Mouse (Mus musculus) stomach, embryonic 15.5 days (tissue): ENCODE results near the gene Orai1. TPM values are rescaled to one million over a fixed set of nuclear protein-coding genes. Genes with fewer than 3 reads are reported as not detected.

ENCODE experiments used
- ATAC-seq: fragments of 200-750 bp; cut with Nextera tagmentation; 2 replicates; pipeline ENCODE4 v1.8.0; 2017; ENCODE audit warnings: low read depth, moderate number of reproducible peaks, moderate TSS enrichment; ENCODE audit not compliant: insufficient read depth, low FRiP score
- H3K27ac ChIP-seq: fragments of 300-500 bp; sonication (generic); 2 replicates; pipeline ENCODE4 v1.5.1; 2015; ENCODE audit warnings: mild to moderate bottlenecking, inconsistent platforms
- H3K27me3 ChIP-seq: fragments of 300-500 bp; sonication (generic); replicated peaks from 2 replicates; pipeline ENCODE4 v1.6.1; 2015; ENCODE audit warnings: inconsistent platforms
- H3K36me3 ChIP-seq: fragments of 300-500 bp; sonication (generic); 2 replicates; pipeline ENCODE4 v1.6.1; 2015; ENCODE audit warnings: inconsistent platforms
- H3K4me1 ChIP-seq: fragments of 300-500 bp; sonication (generic); 2 replicates; pipeline ENCODE4 v1.6.1; 2015; ENCODE audit warnings: inconsistent platforms
- H3K4me2 ChIP-seq: fragments of 300-500 bp; sonication (generic); 2 replicates; pipeline ENCODE4 v1.6.1; 2015; ENCODE audit warnings: mild to moderate bottlenecking, inconsistent platforms
- H3K4me3 ChIP-seq: fragments of 300-500 bp; sonication (generic); replicated peaks from 2 replicates; pipeline ENCODE4 v1.5.1; 2015; ENCODE audit warnings: inconsistent platforms
- H3K9ac ChIP-seq: fragments of 300-500 bp; sonication (generic); 2 replicates; pipeline ENCODE4 v1.6.1; 2015; ENCODE audit warnings: inconsistent platforms
- H3K9me3 ChIP-seq: fragments of 300-500 bp; sonication (generic); 2 replicates; pipeline ENCODE4 v1.6.1; 2016; ENCODE audit warnings: inconsistent platforms
- WGBS: fragments of 180-500 bp; shearing (Covaris S2); methylation state at CpG from one replicate; pipeline ENCODE4 v1.1.7; 2015; 5-methylcytosine and 5-hydroxymethylcytosine counted together
- polyA plus RNA-seq: library from polyadenylated mRNA; unstranded; fragments of >200 nt; fragmentation: Nextera tagmentation; extraction: Ambion mirVana; gene quantifications from 2 replicates; pipeline ENCODE4 v1.2.1, GENCODE M21; 2015

The Orai1 gene
- polyA plus RNA-seq, 1 experiment from 2014 or later: 20.0 TPM

DNA sequence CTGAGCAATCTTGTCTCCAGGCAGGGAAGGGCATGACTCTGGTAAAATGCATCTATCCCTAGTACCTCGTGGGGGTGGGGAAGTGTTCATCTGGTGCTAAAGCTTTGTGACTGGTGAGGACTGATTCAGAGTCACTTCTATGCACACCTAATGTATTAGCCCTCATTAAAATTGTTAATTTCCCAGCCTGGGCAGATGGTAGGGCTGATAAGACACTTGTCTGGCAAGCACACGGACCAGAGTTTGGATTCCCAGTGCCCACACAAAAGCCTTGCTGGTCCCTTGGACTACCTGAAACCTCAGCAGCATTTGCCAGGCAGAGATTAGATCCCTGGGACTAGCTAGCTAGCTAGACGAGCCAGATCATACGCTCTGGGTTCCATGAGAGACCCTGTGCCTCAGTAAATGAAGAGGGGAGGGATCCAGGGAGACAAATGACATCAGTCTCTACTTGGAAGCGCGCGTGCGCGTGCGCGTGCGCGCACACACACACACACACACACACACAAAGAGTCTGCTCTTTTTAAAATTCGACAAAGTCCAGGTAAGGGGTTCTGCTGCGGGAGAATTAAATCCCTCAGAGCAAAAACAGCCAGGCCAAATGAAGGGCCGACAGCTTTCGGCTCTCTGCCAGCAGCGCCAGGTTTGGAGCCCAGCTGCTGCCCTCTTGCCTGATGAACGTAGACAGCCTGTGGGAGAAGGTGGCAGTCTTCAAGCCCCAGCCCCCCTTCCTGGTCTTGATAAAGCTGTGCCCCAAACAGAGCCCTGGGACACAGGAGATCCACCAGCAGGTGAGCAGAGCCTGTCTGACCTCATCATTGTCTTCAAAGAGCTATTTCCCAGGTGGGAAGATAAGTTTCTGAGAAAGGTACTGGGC lies 8.9 kb upstream of the Orai1 start:
- WGBS: 58% methylated on average over 19 of the region's 19 CpGs
- no peak overlapping the region for H3K9ac ChIP-seq

DNA sequence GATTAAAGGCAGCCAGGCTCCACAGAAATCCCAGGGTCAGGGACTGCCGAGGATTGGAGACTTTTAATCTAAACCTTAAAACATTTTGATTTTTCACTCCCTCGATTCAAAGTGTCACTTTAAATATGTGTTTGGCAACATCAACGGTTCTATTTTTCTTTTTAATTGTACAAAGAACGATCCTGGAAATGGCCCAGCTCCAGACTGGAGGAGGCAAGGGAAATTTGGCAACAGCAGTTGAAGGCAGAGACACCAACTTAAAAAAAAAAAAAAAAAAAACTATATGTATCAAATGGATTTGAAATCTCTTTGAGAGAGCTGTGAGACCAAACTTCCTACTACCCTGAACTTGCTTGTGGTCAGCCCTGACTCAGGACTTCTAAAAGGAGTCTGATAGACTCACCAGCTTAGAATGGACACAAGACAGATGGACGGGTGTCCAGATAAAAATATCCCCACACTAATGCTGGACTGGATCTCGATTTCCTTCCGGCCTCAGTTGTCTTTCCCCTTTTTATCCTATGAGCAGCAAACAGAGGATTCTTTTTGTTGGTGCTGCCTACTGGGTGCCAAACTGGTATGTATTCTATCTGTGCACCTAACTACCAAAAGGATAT lies 5.9 kb upstream of the Orai1 start:
- H3K4me1 ChIP-seq: peaks cover 8% of the 10 kb centered on the region
- no peaks in the 10 kb centered on the region for H3K9me3 ChIP-seq
- ATAC-seq: no peak
- H3K27ac ChIP-seq: 0 out of 2 replicates have a peak overlapping the region, but pooled peaks have one; percentile 3
- H3K9ac ChIP-seq: no peak overlapping the region
- H3K27me3 ChIP-seq: no peaks in the 10 kb centered on the region
- 54% methylated on average over 7 of the region's 7 CpGs for whole genome bisulfite sequencing
- H3K36me3 ChIP-seq: no peaks in the 10 kb centered on the region
- no peak overlapping the region for H3K4me3 ChIP-seq
- H3K4me2 ChIP-seq: no peak overlapping the region

More for the DNA sequence above, 8.9 kb upstream of the Orai1 start:
- H3K9me3 ChIP-seq: no peaks in the 10 kb centered on the region
- H3K4me3 ChIP-seq: no peak overlapping the region
- no peaks in the 10 kb centered on the region for H3K36me3 ChIP-seq
- no peak overlapping the region for H3K4me2 ChIP-seq
- no peak overlapping the region for H3K27ac ChIP-seq
- no peaks in the 10 kb centered on the region for H3K27me3 ChIP-seq
- 0 out of 2 replicates have a peak, but pooled peaks cover 6% of the 10 kb centered on the region for H3K4me1 ChIP-seq
- ATAC-seq: no peak

DNA sequence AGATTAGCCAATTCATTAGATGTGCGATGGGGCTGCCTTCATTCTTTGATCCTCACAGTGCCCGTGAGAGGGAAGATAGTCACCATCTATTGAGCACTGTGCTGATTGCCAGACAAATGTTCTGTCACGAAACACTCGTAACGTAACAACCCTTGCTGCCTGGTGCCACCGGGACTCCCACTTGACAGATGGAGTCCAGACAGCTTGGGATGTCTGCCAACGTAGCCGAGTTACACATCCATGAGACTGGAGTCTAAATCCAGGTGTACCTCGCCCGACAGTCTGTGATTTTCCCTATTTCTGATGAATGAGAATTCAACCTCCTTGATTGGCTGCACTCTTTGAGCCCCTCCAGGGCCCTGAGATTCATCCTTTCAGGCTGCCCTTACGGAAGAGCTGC lies 5.0 kb upstream of the Orai1 start:
- Histone ChIP-seq H3K4me1 (peaks cover 14% of the 10 kb centered on the region), H3K9me3 (no peaks in the 10 kb centered on the region), H3K27me3 (no peaks in the 10 kb centered on the region), H3K4me3 (no peak overlapping the region), H3K9ac (no peak overlapping the region), H3K27ac (no peak overlapping the region), H3K36me3 (no peaks in the 10 kb centered on the region), H3K4me2 (no peak overlapping the region)
- ATAC-seq: no peak
- WGBS: 48% methylated on average over 11 of the region's 11 CpGs

DNA sequence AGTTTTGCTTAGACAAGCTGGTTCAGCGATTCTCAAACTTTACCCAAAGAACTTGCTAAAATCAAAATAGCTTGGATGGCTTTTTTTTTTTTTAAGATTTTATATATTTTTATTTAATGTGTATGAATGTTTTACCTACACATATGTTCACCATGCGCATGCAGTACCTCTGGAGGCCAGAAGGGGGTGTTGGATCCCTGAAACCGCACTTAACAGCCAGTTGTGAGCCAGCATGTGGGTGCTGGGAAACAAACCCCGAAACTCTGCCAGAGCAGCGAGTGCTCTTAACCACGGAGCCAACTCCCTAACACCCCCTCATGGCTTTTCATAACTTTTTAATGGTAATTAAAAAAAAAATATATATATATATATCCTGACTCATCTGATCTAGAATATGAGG lies 4.1 kb upstream of the Orai1 start:
- H3K4me2 ChIP-seq: no peak overlapping the region
- no peak overlapping the region for H3K9ac ChIP-seq
- WGBS: 92% methylated on average over 6 of the region's 6 CpGs
- no peaks in the 10 kb centered on the region for H3K9me3 ChIP-seq
- no peaks in the 10 kb centered on the region for H3K27me3 ChIP-seq
- ATAC-seq: no peak
- no peak overlapping the region for H3K4me3 ChIP-seq
- no peaks in the 10 kb centered on the region for H3K36me3 ChIP-seq
- peaks cover 15% of the 10 kb centered on the region for H3K4me1 ChIP-seq
- H3K27ac ChIP-seq: no peak overlapping the region

DNA sequence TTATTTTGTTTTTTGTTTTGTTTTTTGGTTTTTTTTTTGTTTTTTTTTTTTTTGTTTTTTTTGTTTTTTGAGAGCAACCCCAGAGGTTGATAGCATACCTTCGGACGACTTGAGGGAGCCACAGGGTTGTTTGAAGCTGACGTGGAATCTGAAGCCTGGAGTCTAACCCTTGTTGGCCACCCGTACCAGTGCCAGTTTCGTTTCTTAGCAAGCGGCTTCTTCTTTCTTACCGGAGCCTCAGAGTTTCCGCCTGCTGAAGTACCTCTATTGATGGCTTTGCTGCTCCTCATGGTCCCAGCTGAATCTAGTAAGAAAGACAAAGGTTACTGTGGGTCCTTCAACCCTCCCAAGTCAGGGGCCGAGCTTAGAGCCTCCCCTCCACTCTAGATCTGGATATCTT lies 3.2 kb upstream of the Orai1 start:
- Histone ChIP-seq H3K4me3 (no peak overlapping the region), H3K9ac (no peak overlapping the region), H3K9me3 (no peaks in the 10 kb centered on the region), H3K27me3 (no peaks in the 10 kb centered on the region), H3K4me2 (no peak overlapping the region), H3K27ac (no peak overlapping the region), H3K4me1 (peaks cover 15% of the 10 kb centered on the region), H3K36me3 (no peaks in the 10 kb centered on the region)
- no peak for ATAC-seq
- WGBS: 95% methylated on average over 9 of the region's 9 CpGs

DNA sequence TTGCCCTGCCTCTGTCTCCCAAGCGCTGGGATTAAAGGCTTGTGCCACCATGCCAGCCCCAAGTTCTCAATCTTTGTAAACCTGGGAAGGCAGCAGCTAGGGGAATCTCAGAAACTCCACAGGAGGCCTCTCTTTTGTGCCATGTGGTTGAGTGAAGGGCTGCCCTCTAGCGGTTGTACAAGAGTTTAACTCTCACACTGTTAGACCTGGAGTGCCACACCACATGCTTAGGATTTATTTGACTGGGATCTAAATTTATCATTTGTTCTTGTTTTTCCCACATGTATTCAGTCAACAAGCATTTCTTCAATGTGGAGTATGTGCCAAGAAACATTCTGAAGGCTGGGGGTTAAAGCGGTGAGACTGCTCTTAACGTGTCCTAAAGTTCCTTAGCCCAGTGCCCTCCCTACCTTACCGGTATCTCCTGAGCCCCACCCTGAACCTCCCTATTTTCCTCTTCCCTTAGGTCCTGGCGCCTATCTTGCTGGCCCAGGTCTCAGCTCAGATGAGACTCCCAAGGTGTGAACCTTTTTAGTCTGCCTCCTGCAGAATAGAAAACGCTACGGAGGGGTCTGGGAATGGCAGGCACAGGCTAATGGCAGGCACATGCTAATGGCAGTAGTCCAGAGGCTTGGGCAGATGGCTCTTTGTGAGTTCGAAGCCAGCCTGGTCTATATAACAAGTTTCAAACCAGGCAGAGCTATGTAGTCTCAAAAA lies 1.1 kb upstream of the Orai1 start:
- ATAC-seq: no peak
- peaks cover 15% of the 10 kb centered on the region for H3K4me1 ChIP-seq
- 57% methylated on average over 9 of the region's 9 CpGs for WGBS

DNA sequence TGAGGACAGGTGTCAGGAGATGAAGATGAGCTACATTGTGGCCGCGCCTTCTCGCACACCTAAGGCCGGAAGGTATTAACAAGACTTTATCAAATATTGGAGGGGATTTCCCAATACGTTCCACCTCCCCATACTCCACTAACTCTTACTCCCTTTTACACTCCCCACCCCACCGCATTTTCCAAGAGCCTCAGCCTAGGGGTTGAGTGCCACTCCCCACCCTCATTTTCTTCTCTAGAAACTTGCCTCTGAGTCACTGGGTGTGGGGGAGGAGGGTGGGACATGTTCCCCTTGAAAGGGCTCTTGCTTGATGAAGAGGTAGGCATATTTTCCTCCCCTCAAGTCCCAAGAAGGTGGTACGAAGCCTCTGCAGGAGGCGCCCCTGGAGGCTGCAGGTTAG lies 1.0 kb downstream of the Orai1 start:
- peaks cover 15% of the 10 kb centered on the region for H3K4me1 ChIP-seq
- H3K9me3 ChIP-seq: no peaks in the 10 kb centered on the region
- no peak for ATAC-seq
- peak overlapping the region; percentile 62; the same call in 1 of the 2 replicates for H3K9ac ChIP-seq
- H3K36me3 ChIP-seq: no peaks in the 10 kb centered on the region
- H3K4me2 ChIP-seq: peak overlapping the region; percentile 79
- 14% methylated on average over 8 of the region's 8 CpGs for WGBS
- H3K27me3 ChIP-seq: no peaks in the 10 kb centered on the region
- peak overlapping the region; percentile 93 for H3K27ac ChIP-seq
- peak overlapping the region; percentile 67 for H3K4me3 ChIP-seq

More for the DNA sequence above, 1.1 kb upstream of the Orai1 start:
- peak overlapping the region; percentile 35; the same call in 1 of the 2 replicates for H3K27ac ChIP-seq
- H3K9me3 ChIP-seq: no peaks in the 10 kb centered on the region
- no peak overlapping the region for H3K4me3 ChIP-seq
- no peak overlapping the region for H3K9ac ChIP-seq
- H3K4me2 ChIP-seq: no peak overlapping the region
- no peaks in the 10 kb centered on the region for H3K27me3 ChIP-seq
- no peaks in the 10 kb centered on the region for H3K36me3 ChIP-seq

DNA sequence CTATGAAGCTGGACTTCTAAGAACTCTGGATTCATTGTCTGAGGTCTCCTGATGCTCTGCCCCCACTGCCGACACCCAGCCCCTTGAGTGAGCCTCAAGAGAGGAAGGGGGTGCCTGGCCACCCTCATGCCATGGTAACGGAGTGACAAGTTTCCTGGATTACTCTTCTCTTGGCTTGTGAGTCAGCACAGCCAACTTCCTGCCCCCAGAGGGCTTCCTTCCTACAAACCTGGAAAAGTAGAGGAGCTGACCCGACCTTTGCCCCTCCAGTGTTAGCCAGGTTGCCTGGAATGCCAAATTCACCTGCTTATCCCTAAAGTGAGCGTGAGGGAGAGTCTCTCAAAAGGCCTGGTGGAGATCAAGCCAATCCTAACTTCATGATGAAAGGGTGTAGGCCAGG lies 2.6 kb downstream of the Orai1 start:
- Histone ChIP-seq H3K4me1 (peaks cover 15% of the 10 kb centered on the region), H3K9ac (no peak overlapping the region), H3K36me3 (no peaks in the 10 kb centered on the region), H3K4me3 (no peak overlapping the region), H3K9me3 (no peaks in the 10 kb centered on the region), H3K27me3 (no peaks in the 10 kb centered on the region), H3K27ac (no peak overlapping the region), H3K4me2 (no peak overlapping the region)
- WGBS: 70% methylated on average over 4 of the region's 4 CpGs
- ATAC-seq: no peak

DNA sequence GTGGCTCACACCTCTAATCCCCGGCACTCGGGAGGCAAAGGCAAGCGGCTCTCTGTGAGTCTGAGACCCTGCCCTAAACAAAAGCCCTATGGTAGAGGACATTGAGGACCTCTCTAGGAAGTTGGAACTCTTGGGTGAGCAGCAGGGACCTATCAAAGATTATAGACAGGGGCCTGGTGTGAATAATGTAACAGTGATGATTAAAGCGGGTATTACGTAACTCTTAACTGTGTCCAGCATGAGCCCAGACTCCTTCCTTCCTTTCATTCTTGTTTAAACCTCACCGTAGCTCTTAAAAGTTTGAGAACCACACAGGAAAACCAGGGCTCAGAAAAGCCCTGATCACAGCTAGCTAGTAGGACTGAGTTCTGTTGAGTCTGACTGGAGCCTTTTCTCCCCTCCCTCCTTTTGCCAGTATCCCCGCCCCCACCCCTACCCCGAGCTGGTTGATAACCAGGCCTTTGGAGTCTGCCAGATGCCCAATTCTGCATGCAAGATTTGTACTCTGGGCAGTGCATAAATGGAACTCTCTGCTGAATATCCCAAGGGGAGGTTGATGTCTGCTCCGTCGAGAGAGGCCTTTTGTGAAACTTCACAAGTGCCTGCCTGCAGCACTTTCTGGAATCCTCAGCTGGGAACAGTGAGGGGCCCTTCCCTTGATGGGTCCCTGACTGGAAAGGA lies 4.6 kb downstream of the Orai1 start:
- Histone ChIP-seq H3K4me1 (peaks cover 9% of the 10 kb centered on the region), H3K27ac (peak overlapping the region; percentile 19; the same call in 1 of the 2 replicates), H3K27me3 (no peaks in the 10 kb centered on the region), H3K9ac (no peak overlapping the region), H3K9me3 (no peaks in the 10 kb centered on the region), H3K4me3 (no peak overlapping the region), H3K36me3 (no peaks in the 10 kb centered on the region), H3K4me2 (no peak overlapping the region)
- no peak for ATAC-seq
- 47% methylated on average over 10 of the region's 10 CpGs for WGBS

DNA sequence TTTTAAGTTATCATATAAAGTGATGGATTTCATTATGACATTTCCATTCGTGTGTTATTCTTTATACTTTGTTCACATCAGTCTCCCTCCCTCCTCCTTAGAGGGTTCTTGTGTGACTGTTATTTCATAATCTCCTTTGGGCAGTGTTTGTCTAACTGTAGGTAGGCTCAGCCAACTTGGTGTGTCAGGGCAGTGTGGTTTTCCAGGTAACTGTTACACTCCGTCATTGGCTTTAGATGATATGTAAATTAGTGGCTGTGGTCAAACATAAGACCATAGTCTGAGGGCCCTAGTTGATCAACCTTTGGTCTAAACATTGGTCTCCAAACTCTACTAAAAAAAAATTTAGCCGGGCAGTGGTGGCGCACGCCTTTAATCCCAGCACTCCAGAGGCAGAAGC lies 5.6 kb downstream of the Orai1 start:
- Histone ChIP-seq H3K4me2 (no peak overlapping the region), H3K4me3 (no peak overlapping the region), H3K27me3 (no peaks in the 10 kb centered on the region), H3K36me3 (no peaks in the 10 kb centered on the region), H3K9ac (no peak overlapping the region), H3K27ac (no peak overlapping the region), H3K4me1 (peaks cover 7% of the 10 kb centered on the region; the same call in 1 of the 2 replicates), H3K9me3 (no peaks in the 10 kb centered on the region)
- no peak for ATAC-seq
- 86% methylated on average over 5 of the region's 5 CpGs for WGBS

DNA sequence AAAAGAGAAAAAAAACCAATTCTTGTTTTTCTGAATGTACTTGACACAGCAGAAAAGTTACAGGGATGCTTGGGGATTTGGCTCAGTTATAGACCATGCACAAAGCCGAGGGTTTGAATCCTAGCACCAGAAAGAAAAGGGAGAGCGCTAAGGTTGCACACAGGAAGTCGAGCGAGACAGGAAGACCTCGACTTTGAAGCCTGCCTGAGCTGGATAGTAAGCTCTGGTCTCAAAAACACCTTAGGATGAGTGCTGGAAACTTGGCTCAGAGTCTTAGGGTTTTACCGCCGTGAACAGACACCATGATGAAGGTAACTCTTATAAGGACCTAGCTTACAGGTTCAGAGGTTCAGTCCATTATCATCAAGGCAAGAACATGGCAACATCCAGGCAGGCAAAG lies 6.6 kb downstream of the Orai1 start:
- ATAC-seq: no peak
- H3K27ac ChIP-seq: no peak overlapping the region
- 87% methylated on average over 7 of the region's 7 CpGs for WGBS

More for the DNA sequence above, 6.6 kb downstream of the Orai1 start:
- Histone ChIP-seq H3K4me3 (no peak overlapping the region), H3K36me3 (no peaks in the 10 kb centered on the region), H3K9ac (no peak overlapping the region), H3K9me3 (no peaks in the 10 kb centered on the region), H3K4me1 (no peaks in the 10 kb centered on the region; the same call in 1 of the 2 replicates), H3K4me2 (no peak overlapping the region), H3K27me3 (no peaks in the 10 kb centered on the region)
